ENCODE assay signal across 1 mouse cellular context in the genomic region with DNA sequence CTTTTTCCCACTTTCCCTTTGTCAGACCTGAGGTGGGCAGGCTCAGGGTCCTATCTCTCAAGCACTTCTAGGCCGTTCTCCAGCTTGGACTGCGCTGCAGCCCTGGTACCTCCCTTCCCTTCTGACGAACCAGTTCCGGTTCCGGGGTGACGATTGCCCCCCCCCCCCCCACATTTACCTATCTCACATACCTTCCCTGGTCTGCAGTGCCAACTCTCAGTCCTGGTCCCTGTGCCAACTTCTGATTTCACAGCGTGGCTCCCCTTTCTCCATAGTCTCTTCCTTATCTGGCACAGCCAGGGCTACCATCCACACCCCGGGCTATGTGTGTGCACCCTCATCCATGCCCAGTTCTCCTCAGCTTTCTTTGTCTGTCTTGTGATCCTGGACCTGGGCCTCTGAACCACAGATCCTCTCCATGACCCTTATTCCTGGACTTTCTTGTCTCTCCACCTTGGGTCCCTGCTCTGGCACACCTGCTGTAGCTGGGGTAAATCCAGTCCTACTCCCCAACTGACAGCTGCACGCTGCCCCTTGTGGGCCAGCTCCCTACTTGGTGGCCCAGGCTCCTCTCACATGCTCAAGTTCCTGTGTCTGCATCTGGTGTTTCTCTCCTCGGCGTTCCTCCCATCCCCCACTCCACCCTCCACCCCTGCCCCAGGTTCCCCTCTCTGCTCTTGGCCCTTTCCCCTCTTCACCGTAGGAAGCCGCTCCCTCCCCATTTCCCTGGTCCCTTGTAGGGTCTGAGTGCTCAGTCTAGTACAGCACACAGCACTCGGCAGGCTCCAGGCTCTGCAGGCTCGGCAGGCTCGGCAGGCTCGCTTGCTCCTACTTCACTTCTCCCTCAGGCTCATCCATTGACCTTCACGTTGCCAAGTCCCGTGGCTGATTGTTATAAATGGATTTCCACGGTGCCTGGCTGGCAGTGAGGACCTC.
A peak's percentile ranks its signal among the peaks of the same experiment; 100 is the strongest.
TF ChIP-seq lines count a peak whose summit lies in the region.

No protein-coding gene starts in this region.

TF ChIP-seq in MEL, 35 proteins besides CTCF, POLR2A, EP300 and RAD21 (continued from another document):
- TF ChIP-seq BHLHE40 (IDR thresholded peaks at IDR 0.05; ENCODE audit: borderline replicate concordance, low read depth, low read length) (no peak), ELF1 (IDR thresholded peaks at IDR 0.05; ENCODE audit: low read depth, low read length) (peak; percentile 40; the same call in 1 of the 2 replicates), TCF12 (IDR thresholded peaks at IDR 0.05; ENCODE audit: low read depth, low read length) (peak; percentile 50; the same call in 1 of the 2 replicates), MYB (IDR thresholded peaks at IDR 0.05; ENCODE audit: low read depth, low read length) (no peak), MEF2A (IDR thresholded peaks at IDR 0.05; ENCODE audit: extremely low read depth, insufficient replicate concordance, low read depth, low read length, poor library complexity, severe bottlenecking) (no peak), SIN3A (IDR thresholded peaks at IDR 0.05; ENCODE audit: low read length) (0 out of 2 replicates have a peak, but pooled peaks have one; percentile 6), RCOR1 (IDR thresholded peaks at IDR 0.05; ENCODE audit: low read depth, low read length) (peak; percentile 65; the same call in 1 of the 2 replicates), NELFE (IDR thresholded peaks at IDR 0.05; ENCODE audit: low read depth, low read length) (peak; percentile 57), ZC3H11A (IDR thresholded peaks at IDR 0.05; ENCODE audit: low read depth, low read length) (no peak), HCFC1 (IDR thresholded peaks at IDR 0.05; ENCODE audit: low read depth, low read length) (peak; percentile 58; the same call in 1 of the 2 replicates), GATA1 (IDR thresholded peaks at IDR 0.05; ENCODE audit: low read depth, low read length) (peak; percentile 30; the same call in 1 of the 2 replicates), E2F4 (IDR thresholded peaks at IDR 0.05; ENCODE audit: borderline replicate concordance, low read depth, low read length) (no peak), KAT2A (conservative IDR thresholded peaks at IDR 0.05; ENCODE audit: low read depth, low read length) (no peak), TAL1 (IDR thresholded peaks at IDR 0.05; ENCODE audit: low read length) (peak; percentile 83), POLR2AphosphoS5 (IDR thresholded peaks at IDR 0.05; ENCODE audit: borderline replicate concordance, low read depth, low read length) (no peak)
